Mouse (Mus musculus): Measurements from ENCODE around the gene Tcf23. TPM values are rescaled to one million over a fixed set of nuclear protein-coding genes. Genes with fewer than 3 reads are reported as not detected.
A peak's percentile ranks its signal among the peaks of the same experiment; 100 is the strongest.

Tcf23 gene
- polyA plus RNA-seq, 1 experiment, result not detected

GRCm38 (mm10) chr5:30950922-30951321, 17.5 kb upstream of the Tcf23 start:
- no peak for DNase-seq (ENCODE audit: low read depth)
- TF ChIP-seq POLR2A (IDR thresholded peaks at IDR 0.05; ENCODE audit: borderline replicate concordance, extremely low read depth, insufficient read depth, insufficient read length, poor library complexity, severe bottlenecking), result no peak
- TF ChIP-seq CTCF (IDR thresholded peaks at IDR 0.05; ENCODE audit: borderline replicate concordance, extremely low read depth, insufficient read depth, insufficient read length), result no peak

GRCm38 (mm10) chr5:30951706-30952105, 16.8 kb upstream of the Tcf23 start:
- DNase-seq (ENCODE audit: low read depth), result no peak
- no peak for TF ChIP-seq CTCF (IDR thresholded peaks at IDR 0.05; ENCODE audit: borderline replicate concordance, extremely low read depth, insufficient read depth, insufficient read length)
- TF ChIP-seq POLR2A (IDR thresholded peaks at IDR 0.05; ENCODE audit: borderline replicate concordance, extremely low read depth, insufficient read depth, insufficient read length, poor library complexity, severe bottlenecking), result no peak

- TF ChIP-seq CTCF (IDR thresholded peaks at IDR 0.05; ENCODE audit: borderline replicate concordance, extremely low read depth, insufficient read depth, insufficient read length) (no peak), POLR2A (IDR thresholded peaks at IDR 0.05; ENCODE audit: borderline replicate concordance, extremely low read depth, insufficient read depth, insufficient read length, poor library complexity, severe bottlenecking) (no peak)
- DNase-seq (ENCODE audit: low read depth), result no peak
Measured at GRCm38 (mm10) chr5:30952551-30952950, 15.9 kb upstream of the Tcf23 start.

- TF ChIP-seq POLR2A (IDR thresholded peaks at IDR 0.05; ENCODE audit: borderline replicate concordance, extremely low read depth, insufficient read depth, insufficient read length, poor library complexity, severe bottlenecking) (no peak), CTCF (IDR thresholded peaks at IDR 0.05; ENCODE audit: borderline replicate concordance, extremely low read depth, insufficient read depth, insufficient read length) (no peak)
- DNase-seq (ENCODE audit: low read depth), result no peak
Measured at GRCm38 (mm10) chr5:30954065-30954464, 14.4 kb upstream of the Tcf23 start.

GRCm38 (mm10) chr5:30954556-30954955, 13.9 kb upstream of the Tcf23 start:
- no peak for TF ChIP-seq CTCF (IDR thresholded peaks at IDR 0.05; ENCODE audit: borderline replicate concordance, extremely low read depth, insufficient read depth, insufficient read length)
- TF ChIP-seq POLR2A (IDR thresholded peaks at IDR 0.05; ENCODE audit: borderline replicate concordance, extremely low read depth, insufficient read depth, insufficient read length, poor library complexity, severe bottlenecking), result no peak
- no peak for DNase-seq (ENCODE audit: low read depth)

- DNase-seq (ENCODE audit: low read depth), result no peak
- TF ChIP-seq POLR2A (IDR thresholded peaks at IDR 0.05; ENCODE audit: borderline replicate concordance, extremely low read depth, insufficient read depth, insufficient read length, poor library complexity, severe bottlenecking) (no peak), CTCF (IDR thresholded peaks at IDR 0.05; ENCODE audit: borderline replicate concordance, extremely low read depth, insufficient read depth, insufficient read length) (no peak)
Measured at GRCm38 (mm10) chr5:30955751-30956150, 12.7 kb upstream of the Tcf23 start.

- no peak for DNase-seq (ENCODE audit: low read depth)
- TF ChIP-seq CTCF (IDR thresholded peaks at IDR 0.05; ENCODE audit: borderline replicate concordance, extremely low read depth, insufficient read depth, insufficient read length) (no peak), POLR2A (IDR thresholded peaks at IDR 0.05; ENCODE audit: borderline replicate concordance, extremely low read depth, insufficient read depth, insufficient read length, poor library complexity, severe bottlenecking) (no peak)
Measured at GRCm38 (mm10) chr5:30957891-30958290, 10.6 kb upstream of the Tcf23 start.

GRCm38 (mm10) chr5:30959198-30959854, 9.1 kb upstream of the Tcf23 start:
- no peak for TF ChIP-seq POLR2A (IDR thresholded peaks at IDR 0.05; ENCODE audit: borderline replicate concordance, extremely low read depth, insufficient read depth, insufficient read length, poor library complexity, severe bottlenecking)
- no peak for TF ChIP-seq CTCF (IDR thresholded peaks at IDR 0.05; ENCODE audit: borderline replicate concordance, extremely low read depth, insufficient read depth, insufficient read length)
- DNase-seq (ENCODE audit: low read depth), result peak; percentile 8

GRCm38 (mm10) chr5:30959966-30960501, 8.4 kb upstream of the Tcf23 start, which contains the start of gene Preb:
Preb (minus strand) TSS chr5:30960361.
- peak; percentile 99 for DNase-seq (ENCODE audit: low read depth)
- TF ChIP-seq POLR2A (IDR thresholded peaks at IDR 0.05; ENCODE audit: borderline replicate concordance, extremely low read depth, insufficient read depth, insufficient read length, poor library complexity, severe bottlenecking) (peak; percentile 68; the same call in 1 of the 2 replicates), CTCF (IDR thresholded peaks at IDR 0.05; ENCODE audit: borderline replicate concordance, extremely low read depth, insufficient read depth, insufficient read length) (peak; percentile 5; the same call in 1 of the 2 replicates)

- DNase-seq (ENCODE audit: low read depth), result no peak
- TF ChIP-seq CTCF (IDR thresholded peaks at IDR 0.05; ENCODE audit: borderline replicate concordance, extremely low read depth, insufficient read depth, insufficient read length) (no peak), POLR2A (IDR thresholded peaks at IDR 0.05; ENCODE audit: borderline replicate concordance, extremely low read depth, insufficient read depth, insufficient read length, poor library complexity, severe bottlenecking) (no peak)
Measured at GRCm38 (mm10) chr5:30960814-30961213, 7.6 kb upstream of the Tcf23 start.

- no peak for TF ChIP-seq POLR2A (IDR thresholded peaks at IDR 0.05; ENCODE audit: borderline replicate concordance, extremely low read depth, insufficient read depth, insufficient read length, poor library complexity, severe bottlenecking)
- TF ChIP-seq CTCF (IDR thresholded peaks at IDR 0.05; ENCODE audit: borderline replicate concordance, extremely low read depth, insufficient read depth, insufficient read length), result no peak
- DNase-seq (ENCODE audit: low read depth), result no peak
Measured at GRCm38 (mm10) chr5:30961545-30962505, 6.6 kb upstream of the Tcf23 start.

All from brain, embryonic 14.5 days (tissue).